Mouse (Mus musculus) CH12.LX (cell line): ENCODE data around the gene Lss. TPM values are rescaled to one million over a fixed set of nuclear protein-coding genes. Genes with fewer than 3 reads are reported as not detected.

Source experiments
- DNase-seq: peaks from one replicate; pipeline ENCODE4 v3.0.0-alpha.2; 2013; ENCODE audit errors: extremely low read depth
- H3K27ac ChIP-seq: 2 replicates; pipeline ENCODE4 v1.5.1; 2012; ENCODE audit warnings: low read depth, mild to moderate bottlenecking, control low read depth, moderate library complexity; ENCODE audit not compliant: insufficient read depth
- H3K27me3 ChIP-seq: replicated peaks from 2 replicates; pipeline ENCODE3; 2012; ENCODE audit warnings: inconsistent platforms
- H3K36me3 ChIP-seq, 2 experiments: replicated peaks in 1 of 2; 2 replicates each; pipeline versions ENCODE3 to v1.6.1; 2012; ENCODE audit warnings: inconsistent platforms in 1 of 2, low read length in 1 of 2, mild to moderate bottlenecking in 1 of 2, mixed read lengths in 1 of 2, moderate library complexity in 1 of 2; ENCODE audit not compliant: control insufficient read depth in 1 of 2, insufficient read depth in 1 of 2
- H3K4me1 ChIP-seq, 2 experiments: 2 replicates each; pipeline ENCODE4 v1.6.1; 2012; ENCODE audit warnings: inconsistent platforms in 1 of 2, moderate library complexity in 1 of 2; ENCODE audit not compliant: insufficient read depth in 2 of 2, control insufficient read depth in 1 of 2
- H3K4me2 ChIP-seq: 2 replicates; pipeline ENCODE4 v1.6.1; 2012; ENCODE audit warnings: low read depth, mild to moderate bottlenecking, control low read depth; ENCODE audit not compliant: poor library complexity, insufficient read depth, severe bottlenecking
- H3K4me3 ChIP-seq, 3 experiments: fragments of 150-350 bp in 1 of 3; sonication (generic) in 1 of 3; replicated peaks in 1 of 3; 2 replicates each; pipeline versions ENCODE3 to v1.5.1; 2011 to 2012; ENCODE audit warnings: low read depth in 2 of 3, low read length in 2 of 3, mild to moderate bottlenecking in 2 of 3, moderate library complexity in 2 of 3, control low read depth in 1 of 3, improper control_type of control experiment in 1 of 3, inconsistent platforms in 1 of 3, mixed read lengths in 1 of 3; ENCODE audit not compliant: poor library complexity in 1 of 3
- H3K79me2 ChIP-seq: replicated peaks from 2 replicates; pipeline ENCODE4 v1.6.1; 2012; ENCODE audit warnings: mild to moderate bottlenecking, moderate library complexity; ENCODE audit not compliant: control insufficient read depth, poor library complexity, insufficient read depth, severe bottlenecking; ENCODE audit errors: extremely low read depth
- H3K9ac ChIP-seq: 2 replicates; pipeline ENCODE4 v1.6.1; 2012; ENCODE audit warnings: low read depth, mild to moderate bottlenecking, control low read depth, moderate library complexity; ENCODE audit not compliant: insufficient read depth
- H3K9me3 ChIP-seq: replicated peaks from 2 replicates; pipeline ENCODE3; 2012; ENCODE audit warnings: low read length, inconsistent platforms, mixed read lengths
- BHLHE40 ChIP-seq: IDR thresholded peaks from 2 replicates; pipeline ENCODE4 v1.6.1; 2011; ENCODE audit warnings: mild to moderate bottlenecking, low read depth, low read length, improper control_type of control experiment
- CHD1 ChIP-seq: IDR thresholded peaks from 2 replicates; pipeline ENCODE4 v1.6.1; 2012; ENCODE audit warnings: low read depth, low read length, improper control_type of control experiment, inconsistent platforms
- E2F4 ChIP-seq: IDR thresholded peaks from 2 replicates; pipeline ENCODE4 v1.6.1; 2011; ENCODE audit warnings: low read depth, low read length, improper control_type of control experiment; ENCODE audit not compliant: insufficient replicate concordance
- ELF1 ChIP-seq: IDR thresholded peaks from 2 replicates; pipeline ENCODE4 v1.6.1; 2014; ENCODE audit warnings: low read depth, mild to moderate bottlenecking, inconsistent platforms, low read length, improper control_type of control experiment
- EP300 ChIP-seq: IDR thresholded peaks from 2 replicates; pipeline ENCODE4 v1.6.1; 2011; ENCODE audit warnings: low read length, improper control_type of control experiment
- ETS1 ChIP-seq: conservative IDR thresholded peaks from 2 replicates; pipeline ENCODE4 v1.6.1; 2012; ENCODE audit warnings: low read depth, mild to moderate bottlenecking, inconsistent platforms, low read length, improper control_type of control experiment, moderate library complexity
- GABPA ChIP-seq: IDR thresholded peaks from 2 replicates; pipeline ENCODE4 v1.6.1; 2012; ENCODE audit warnings: low read depth, low read length, improper control_type of control experiment, inconsistent platforms; ENCODE audit not compliant: insufficient replicate concordance
- HCFC1 ChIP-seq: IDR thresholded peaks from 2 replicates; pipeline ENCODE4 v1.6.1; 2012; ENCODE audit warnings: low read depth, mild to moderate bottlenecking, inconsistent platforms, low read length, improper control_type of control experiment
- JUN ChIP-seq: IDR thresholded peaks from 2 replicates; pipeline ENCODE4 v1.6.1; 2011; ENCODE audit warnings: low read depth, mild to moderate bottlenecking, low read length, improper control_type of control experiment, moderate library complexity; ENCODE audit not compliant: insufficient read depth
- MAFK ChIP-seq: IDR thresholded peaks from 2 replicates; pipeline ENCODE4 v1.6.1; 2011; ENCODE audit warnings: low read length, improper control_type of control experiment; ENCODE audit not compliant: insufficient replicate concordance
- MAX ChIP-seq: IDR thresholded peaks from 2 replicates; pipeline ENCODE4 v1.6.1; 2011; ENCODE audit warnings: low read length, improper control_type of control experiment
- MEF2A ChIP-seq: IDR thresholded peaks from 2 replicates; pipeline ENCODE4 v1.6.1; 2014; ENCODE audit warnings: low read depth, mild to moderate bottlenecking, inconsistent platforms, low read length, improper control_type of control experiment, borderline replicate concordance
- NELFE ChIP-seq: IDR thresholded peaks from 2 replicates; pipeline ENCODE4 v1.6.1; 2011; ENCODE audit warnings: low read depth, low read length, improper control_type of control experiment
- POLR2A ChIP-seq: IDR thresholded peaks from 2 replicates; pipeline ENCODE4 v1.6.1; 2011; ENCODE audit warnings: low read depth, mild to moderate bottlenecking, improper control_type of control experiment, low read length
- RAD21 ChIP-seq: IDR thresholded peaks from 2 replicates; pipeline ENCODE4 v1.6.1; 2011; ENCODE audit warnings: low read depth, mild to moderate bottlenecking, low read length, improper control_type of control experiment, moderate library complexity
- TBP ChIP-seq: conservative IDR thresholded peaks from 2 replicates; pipeline ENCODE4 v1.6.1; 2011; ENCODE audit warnings: low read depth, low read length, improper control_type of control experiment
- USF1 ChIP-seq: IDR thresholded peaks from 2 replicates; pipeline ENCODE4 v1.6.1; 2014; ENCODE audit warnings: low read depth, mild to moderate bottlenecking, inconsistent platforms, low read length, improper control_type of control experiment
- USF2 ChIP-seq: conservative IDR thresholded peaks from 2 replicates; pipeline ENCODE4 v1.6.1; 2011; ENCODE audit warnings: low read depth, low read length, improper control_type of control experiment
- ZKSCAN1 ChIP-seq: IDR thresholded peaks from 2 replicates; pipeline ENCODE4 v1.6.1; 2012; ENCODE audit warnings: low read depth, inconsistent platforms, low read length, improper control_type of control experiment, borderline replicate concordance
- dilution Hi-C: fragments of 300-500 bp; cut with MboI; formaldehyde crosslinking; loops from 2 replicates; pipeline ENCODE4 v1.14.3; 2020; ENCODE audit warnings: low sequenced_read_pairs; ENCODE audit not compliant: extremely low pct_unique_long_range_greater_than_20kb, extremely low pct_ligation_motif_present
- in situ Hi-C: fragments of 300-500 bp; cut with MboI; formaldehyde crosslinking; loops from 3 replicates; pipeline ENCODE4 v1.14.3; 2019; ENCODE audit warnings: low sequenced_read_pairs, low pct_ligation_motif_present, low pct_unique_long_range_greater_than_20kb, mixed read lengths
- polyA plus RNA-seq: library from polyadenylated mRNA; unstranded; fragments of >175 nt; gene quantifications from 2 replicates; pipeline ENCODE4 v1.2.1, GENCODE M21; 2012; ENCODE audit warnings: low read depth; ENCODE audit not compliant: insufficient read length
- total RNA-seq, 2 experiments: library from RNA; depleted of rRNA; stranded (reverse); fragments of 300-350 nt in 1 of 2; fragments of >200 nt in 1 of 2; gene quantifications; 2 replicates each; pipeline ENCODE4 v1.2.3; 2012 to 2014

Lss gene
- total and polyA plus RNA-seq, 3 experiments, result 28.8 to 89.6 (median 37.7) TPM

- dilution Hi-C loops, result no loop called here
- DNase-seq, result no peak
- Histone ChIP-seq H3K36me3 (no peaks in the 10 kb centered on the region), H3K4me2 (no peak overlapping the region), H3K4me1 (no peaks in the 10 kb centered on the region), H3K4me3 (no peak overlapping the region), H3K27me3 (peaks cover 87% of the 10 kb centered on the region), H3K9ac (no peak overlapping the region), H3K27ac (no peak overlapping the region), H3K9me3 (no peaks in the 10 kb centered on the region), H3K79me2 (no peaks in the 10 kb centered on the region)
- in situ Hi-C loops, result no loop called here
- TF ChIP-seq NELFE, result no peak
- no peak for TF ChIP-seq MAX
- TF ChIP-seq ETS1, result no peak
- TF ChIP-seq HCFC1, result no peak
- no peak for TF ChIP-seq CHD1
- TF ChIP-seq ZKSCAN1, result no peak
- no peak for TF ChIP-seq RAD21
- TF ChIP-seq E2F4, result no peak
- no peak for TF ChIP-seq EP300
These were observed 58.8 kb downstream of the Lss start for GRCm38 (mm10) chr10:76590197-76590596.

- no peaks in the 10 kb centered on the region for H3K9me3 ChIP-seq
- H3K9ac ChIP-seq, result no peak overlapping the region
- DNase-seq, result no peak
- H3K36me3 ChIP-seq, result no peaks in the 10 kb centered on the region
- in situ Hi-C loops (no loop called here), dilution Hi-C loops (no loop called here)
- no peak overlapping the region for H3K4me3 ChIP-seq
- peaks cover 95% of the 10 kb centered on the region for H3K27me3 ChIP-seq
- H3K4me2 ChIP-seq, result no peak overlapping the region
- TF ChIP-seq MAX, result no peak
- no peak for TF ChIP-seq POLR2A
- no peak for TF ChIP-seq ELF1
- TF ChIP-seq MEF2A, result no peak
- TF ChIP-seq GABPA, result no peak
- TF ChIP-seq TBP, result no peak
- TF ChIP-seq JUN, result no peak
- TF ChIP-seq MAFK, result no peak
- TF ChIP-seq USF2, result no peak
- TF ChIP-seq USF1, result no peak
- TF ChIP-seq EP300, result no peak
- TF ChIP-seq BHLHE40, result no peak
- H3K4me1 ChIP-seq, result 0 out of 4 replicates have a peak, but pooled peaks cover 0 to 3% of the 10 kb centered on the region in 2 experiments
- H3K79me2 ChIP-seq, result no peaks in the 10 kb centered on the region
- no peak overlapping the region for H3K27ac ChIP-seq
These were observed 65.0 kb downstream of the Lss start for GRCm38 (mm10) chr10:76596338-76596737.
